Mouse (Mus musculus) monocyte, adult 5-6 weeks (primary cell): ENCODE results near the gene Glp2r. TPM values are rescaled to one million over a fixed set of nuclear protein-coding genes. Genes with fewer than 3 reads are reported as not detected.

Experiments used
- ATAC-seq: fragments of 153-309, 156-312 bp; replicated peaks from 2 replicates; pipeline ENCODE4 v1.8.0; 2017; ENCODE audit warnings: mild to moderate bottlenecking; ENCODE audit not compliant: low TSS enrichment, insufficient number of reproducible peaks, severe bottlenecking, poor library complexity, low FRiP score
- total RNA-seq: library from RNA; stranded (forward); fragments of 200-1000, 200-491, 200-594 nt; gene quantifications from 3 replicates; pipeline ENCODE4 v1.2.3, GENCODE M21; 2017

The Glp2r gene
- total RNA-seq, 1 experiment from 2014 or later: not detected

GRCm38 (mm10) chr11:67734597-67734996 lies 36.4 kb downstream of the Glp2r start:
- ATAC-seq: no peak

DNA sequence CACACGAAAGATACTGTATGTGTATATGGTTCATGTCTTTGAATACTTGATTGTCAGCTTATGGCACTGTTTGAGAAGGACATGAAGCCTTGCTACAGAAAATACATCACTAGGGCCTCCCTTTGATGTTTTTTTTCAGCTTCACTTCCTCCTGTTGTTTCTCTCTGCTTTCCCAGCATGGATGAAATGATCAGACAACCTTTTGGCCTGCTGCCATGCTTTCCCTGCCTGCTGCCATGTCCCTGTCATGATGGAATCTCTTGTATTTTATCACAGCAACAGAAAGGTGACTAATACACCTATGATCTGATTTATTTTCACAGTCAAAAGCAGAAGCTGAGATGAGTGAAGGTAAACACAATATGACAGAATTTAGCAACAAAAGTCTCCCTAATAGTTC lies 37.2 kb downstream of the Glp2r start:
- ATAC-seq: no peak

DNA sequence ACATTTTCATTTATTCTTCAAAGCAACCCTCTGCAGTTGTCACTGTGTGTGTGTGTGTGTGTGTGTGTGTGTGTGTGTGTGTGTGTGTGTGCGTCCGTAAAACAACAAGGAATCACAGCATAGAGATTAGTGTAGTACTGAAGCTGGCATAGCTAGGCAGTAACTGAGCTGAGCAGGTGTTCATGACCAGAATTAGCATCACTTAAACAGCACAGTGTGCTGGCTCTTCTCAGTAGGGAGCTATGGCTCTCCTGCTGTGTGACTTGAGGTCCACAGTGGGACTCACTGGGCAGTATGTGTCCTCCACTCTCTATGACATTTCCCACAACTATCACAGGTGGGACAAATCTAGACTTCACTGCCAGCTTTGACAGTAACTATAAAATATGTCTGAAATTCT lies 39.9 kb downstream of the Glp2r start:
- no peak for ATAC-seq

DNA sequence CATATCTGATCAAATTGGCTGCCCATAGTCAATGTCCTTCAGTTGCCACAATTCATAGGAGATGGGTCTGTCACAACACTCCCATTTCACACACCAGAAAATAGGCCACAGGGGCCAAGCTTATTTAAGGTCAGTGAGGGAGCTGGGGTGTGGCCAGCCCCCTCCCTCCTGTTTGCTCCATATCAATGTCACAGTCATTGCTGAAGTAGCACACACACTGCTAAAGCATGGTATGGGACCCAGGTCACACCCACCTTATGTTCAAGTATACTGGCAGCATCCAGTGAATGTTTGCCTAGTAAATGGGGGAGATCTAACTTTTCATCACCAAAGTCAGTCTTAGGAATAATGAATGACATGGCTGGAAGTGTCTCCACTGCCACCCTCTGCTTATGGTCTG lies 42.2 kb downstream of the Glp2r start:
- no peak for ATAC-seq

GRCm38 (mm10) chr11:67727095-67727494 lies 43.9 kb downstream of the Glp2r start:
- no peak for ATAC-seq

DNA sequence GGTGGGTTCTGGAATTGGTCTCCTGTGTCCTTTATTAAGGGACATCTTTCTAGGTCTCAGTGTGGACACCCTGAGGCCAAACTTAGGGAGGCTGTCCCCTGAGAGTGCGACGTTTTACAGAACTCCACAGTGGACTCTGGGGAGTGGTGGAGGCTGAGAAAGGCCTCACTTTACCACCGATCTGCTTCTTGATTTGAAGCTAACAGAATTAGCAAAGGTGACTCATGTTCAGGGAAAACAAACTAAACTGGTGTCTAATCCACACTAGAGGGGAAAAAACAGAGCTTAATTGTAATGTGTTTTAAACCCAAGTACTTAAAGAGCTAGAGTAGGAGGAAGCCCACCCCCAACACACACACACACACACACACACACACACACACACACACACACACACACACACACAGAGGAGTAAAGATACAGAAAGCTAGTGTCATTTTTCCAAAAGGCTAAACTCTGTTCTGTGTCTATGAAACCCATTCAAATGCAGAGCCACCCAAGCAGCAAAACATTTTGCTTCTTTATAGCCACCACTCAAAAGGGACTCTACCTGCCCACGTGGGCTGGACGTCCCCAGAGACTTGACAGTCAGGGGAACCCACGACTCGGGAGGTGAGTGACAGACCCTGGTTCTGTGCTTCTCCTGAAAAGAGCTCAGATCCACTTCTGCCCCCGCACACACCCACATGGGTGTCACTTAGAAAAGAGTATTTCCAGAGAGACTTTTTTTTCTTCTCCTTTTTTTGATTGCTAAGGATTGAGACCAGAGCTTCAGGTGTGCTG lies 47.5 kb downstream of the Glp2r start:
- ATAC-seq: no peak

GRCm38 (mm10) chr11:67722399-67723156 lies 48.4 kb downstream of the Glp2r start:
- ATAC-seq: no peak

DNA sequence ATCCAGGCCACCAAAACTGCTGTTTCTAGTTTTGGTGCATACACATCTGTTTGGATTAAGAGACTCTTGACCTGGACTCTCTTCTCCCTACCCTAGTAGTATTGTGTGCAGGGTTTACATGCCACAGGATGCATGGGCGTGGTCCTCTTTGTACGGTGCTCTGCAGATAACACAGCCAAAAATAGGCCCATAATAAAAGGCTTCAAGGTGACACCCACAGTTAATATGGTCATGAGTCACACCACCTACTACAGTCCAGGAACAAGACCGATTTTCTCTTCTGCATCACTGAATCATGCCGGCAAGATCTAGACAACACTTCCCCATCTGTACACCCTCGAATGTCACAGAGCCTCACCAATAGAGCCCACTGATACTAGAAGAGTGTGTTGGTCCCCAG lies 49.5 kb downstream of the Glp2r start:
- ATAC-seq: no peak

GRCm38 (mm10) chr11:67715382-67715781 lies 55.6 kb downstream of the Glp2r start:
- ATAC-seq: no peak

GRCm38 (mm10) chr11:67712976-67713375 lies 58.0 kb downstream of the Glp2r start:
- ATAC-seq: no peak

DNA sequence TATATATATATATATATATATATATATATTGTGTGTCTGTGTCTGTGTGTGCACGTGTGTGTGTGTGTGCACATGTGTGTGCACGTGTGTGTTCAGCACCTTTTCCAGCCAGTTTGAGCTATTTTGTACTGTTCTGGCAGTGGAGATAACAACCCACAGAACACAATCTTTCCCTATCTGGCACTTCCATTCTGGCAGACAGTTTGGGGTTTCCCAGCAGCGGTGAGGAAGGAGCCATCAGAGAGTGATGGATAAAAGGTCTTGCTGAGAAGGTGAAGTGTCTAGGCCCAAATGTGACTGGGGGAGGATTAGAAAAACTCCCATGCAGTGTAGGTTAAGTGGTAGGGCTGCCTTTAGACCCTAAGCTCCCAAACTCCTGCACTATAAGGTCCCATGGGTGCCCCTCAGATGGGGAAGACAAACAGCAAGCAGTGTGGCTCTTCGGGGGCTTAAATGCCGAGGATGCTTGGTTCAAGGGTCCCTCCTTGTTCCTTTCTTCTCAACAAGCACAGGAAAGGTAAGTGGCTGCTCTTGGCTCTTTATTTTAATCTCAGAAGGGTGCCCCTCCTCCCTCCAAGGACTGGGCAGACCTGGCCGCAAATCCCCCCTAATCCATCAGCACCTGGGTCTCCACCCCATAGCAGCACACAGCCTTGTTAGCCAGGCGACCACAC lies 76.1 kb downstream of the Glp2r start, which contains the start of gene Rcvrn:
Gene Rcvrn, plus strand, starts transcription at position 624 of the 674 bp plus-strand sequence.
- no peak for ATAC-seq

- ATAC-seq: no peak
Measured at GRCm38 (mm10) chr11:67686109-67686508, 84.8 kb downstream of the Glp2r start.

DNA sequence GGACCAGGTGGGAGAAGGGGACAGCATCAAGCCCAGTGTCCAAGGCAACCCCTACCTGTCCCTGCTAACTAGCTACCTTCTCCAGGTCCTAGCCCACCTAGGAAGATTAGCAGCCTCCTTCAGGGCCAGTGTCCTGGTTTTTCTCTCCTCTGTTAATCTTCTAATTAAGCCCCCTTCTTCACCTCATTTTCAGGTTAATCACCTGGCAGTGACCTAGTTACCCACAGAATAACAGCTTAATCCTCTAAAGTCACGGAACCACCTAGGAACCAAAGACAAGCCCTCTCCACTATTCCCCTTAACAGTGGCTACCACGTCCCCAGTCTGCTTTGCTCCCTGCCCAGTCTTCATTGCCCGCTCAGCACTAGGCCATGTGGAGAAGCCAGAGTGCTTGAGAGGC lies 89.1 kb downstream of the Glp2r start:
- ATAC-seq: no peak

GRCm38 (mm10) chr11:67679930-67680329 lies 91.0 kb downstream of the Glp2r start:
- ATAC-seq: no peak

GRCm38 (mm10) chr11:67679300-67679699 lies 91.7 kb downstream of the Glp2r start:
- ATAC-seq: no peak

- ATAC-seq: no peak; the same call in 1 of the 2 replicates
Measured at GRCm38 (mm10) chr11:67675562-67676540, 95.1 kb downstream of the Glp2r start.

DNA sequence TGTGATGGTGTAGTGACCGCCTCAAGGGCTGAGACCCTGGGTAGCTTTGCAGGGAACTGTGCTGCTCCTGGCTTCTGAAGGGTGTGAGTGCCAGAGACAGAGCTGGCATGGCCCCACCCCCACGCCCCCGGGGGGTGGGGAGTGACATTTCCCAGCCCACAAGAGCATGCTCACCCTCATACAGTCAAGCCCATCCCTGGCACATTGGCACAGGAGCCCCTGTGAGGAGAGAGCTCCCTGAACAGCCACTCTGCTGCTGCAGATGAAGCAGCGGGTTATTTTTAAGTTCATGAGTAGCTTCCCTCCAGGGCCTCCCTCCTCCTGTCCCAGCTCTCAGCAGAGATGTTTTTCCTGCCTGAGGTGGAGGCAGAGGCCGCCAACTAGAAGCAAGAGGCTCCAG lies 98.8 kb downstream of the Glp2r start:
- ATAC-seq: no peak

DNA sequence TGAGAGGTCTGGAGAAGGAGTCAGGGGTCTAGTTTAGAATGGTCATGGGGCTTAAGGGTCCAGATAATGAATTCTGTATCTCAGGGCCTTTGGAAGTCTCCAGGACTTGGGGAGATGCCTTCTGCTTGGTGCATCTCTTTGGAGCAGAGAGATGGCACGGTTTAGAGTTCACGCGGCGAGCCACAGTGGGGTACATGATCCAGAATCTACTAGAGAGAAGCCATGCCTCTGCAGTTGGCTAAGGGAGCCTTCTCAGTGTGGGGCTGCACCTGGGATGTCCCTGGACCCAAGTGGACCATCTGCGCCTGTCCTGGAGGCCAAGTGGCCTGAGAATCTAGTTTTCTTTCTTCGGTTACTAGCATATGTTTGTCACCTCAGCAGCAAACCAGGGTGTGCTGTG lies 100.9 kb downstream of the Glp2r start:
- ATAC-seq: no peak
